Mouse (Mus musculus) heart, adult 2 months (tissue): ENCODE data around the gene Rsad1. TPM values are rescaled to one million over a fixed set of nuclear protein-coding genes. Genes with fewer than 3 reads are reported as not detected.
A peak's percentile ranks its signal among the peaks of the same experiment; 100 is the strongest.

ENCODE experiments used
- DNase-seq, 2 experiments: peaks; one replicate each; pipeline ENCODE4 v3.0.0; 2021
- H3K27ac ChIP-seq: fragments of 200-600 bp; 2 replicates; pipeline ENCODE4 v1.8.1; 2022
- H3K27me3 ChIP-seq: fragments of 200-500 bp; 2 replicates; pipeline ENCODE4 v1.6.1; 2012; ENCODE audit warnings: mild to moderate bottlenecking, low read length, inconsistent platforms, mixed read lengths; ENCODE audit not compliant: control insufficient read depth, insufficient read depth
- H3K36me3 ChIP-seq: fragments of 200-500 bp; 2 replicates; pipeline ENCODE4 v1.6.1; 2012; ENCODE audit warnings: low read length, inconsistent platforms; ENCODE audit not compliant: control insufficient read depth, insufficient read depth
- H3K4me1 ChIP-seq: fragments of 200-500 bp; 2 replicates; pipeline ENCODE4 v1.6.1; 2011; ENCODE audit warnings: low read length; ENCODE audit not compliant: control insufficient read depth, insufficient read depth
- H3K4me3 ChIP-seq: fragments of 200-600 bp; 2 replicates; pipeline ENCODE4 v1.8.1; 2022
- H3K79me2 ChIP-seq: fragments of 200-500 bp; replicated peaks from 2 replicates; pipeline ENCODE4 v1.6.1; 2012; ENCODE audit warnings: mild to moderate bottlenecking, inconsistent platforms, low read length, moderate library complexity, mixed read lengths; ENCODE audit not compliant: control insufficient read depth, insufficient read depth
- H3K9ac ChIP-seq: fragments of 200-500 bp; 2 replicates; pipeline ENCODE4 v1.6.1; 2012; ENCODE audit warnings: low read depth, mild to moderate bottlenecking, control low read depth, inconsistent platforms, low read length, mixed read lengths
- CTCF ChIP-seq: fragments of 200-600 bp; IDR thresholded peaks from 2 replicates; pipeline ENCODE4 v1.8.1; 2022; ENCODE audit warnings: antibody characterized with exemption, mild to moderate bottlenecking, moderate library complexity
- EP300 ChIP-seq: fragments of 200-500 bp; IDR thresholded peaks from 2 replicates; pipeline ENCODE4 v1.6.1; 2011; ENCODE audit warnings: low read depth, low read length, control low read depth; ENCODE audit not compliant: insufficient read depth
- POLR2A ChIP-seq: fragments of 200-500 bp; IDR thresholded peaks from 2 replicates; pipeline ENCODE4 v1.6.1; 2011; ENCODE audit warnings: mild to moderate bottlenecking, low read depth, low read length, control low read depth; ENCODE audit not compliant: insufficient read depth
- WGBS: fragments of 180-500 bp; shearing (Covaris S2); methylation state at CpG from one replicate; pipeline ENCODE4 v1.1.7; 2018; 5-methylcytosine and 5-hydroxymethylcytosine counted together
- intact Hi-C: fragments of 180-260 bp; cut with DNase I; formaldehyde crosslinking; loops from one replicate; pipeline ENCODE4 v1.15.1; 2025
- polyA plus RNA-seq: library from polyadenylated mRNA; depleted of rRNA; stranded (reverse); fragments of >200 nt; gene quantifications from 2 replicates; pipeline ENCODE4 v1.2.3, GENCODE M21; 2012; rRNA removed
- total RNA-seq, 2 experiments: library from RNA; stranded (reverse); gene quantifications; 2 replicates each; pipeline ENCODE4 v1.2.3; 2021

Rsad1 gene
- total and polyA plus RNA-seq, 3 experiments, result 9.3 to 14.1 (median 12.6) TPM

DNA sequence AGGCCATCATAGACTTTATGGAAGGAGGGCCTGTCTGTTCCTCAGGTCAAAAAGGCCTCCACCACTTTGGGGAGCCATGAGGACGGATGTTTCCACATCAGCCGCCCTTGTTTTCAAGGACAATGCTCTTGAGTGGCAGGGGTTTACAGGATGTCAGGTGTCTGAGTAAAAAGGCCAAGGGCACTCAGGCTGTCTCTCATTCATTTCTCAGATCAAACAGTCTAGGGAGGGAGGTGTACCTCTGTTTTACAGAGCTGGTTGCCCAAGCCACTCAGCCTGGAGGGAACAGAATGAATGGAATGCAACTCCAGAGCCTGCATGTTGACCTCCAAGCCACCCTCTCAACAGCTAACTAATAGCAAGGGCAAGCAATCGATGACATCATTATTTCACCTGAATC lies 53.6 kb downstream of the Rsad1 start:
- WGBS, result 63% methylated on average over 3 of the region's 3 CpGs
- no peak overlapping the region for H3K9ac ChIP-seq
- peaks cover 2% of the 10 kb centered on the region; the same call in 1 of the 2 replicates for H3K27me3 ChIP-seq
- intact Hi-C loops, result no loop called here
- H3K4me1 ChIP-seq, result peaks cover 7% of the 10 kb centered on the region
- H3K4me3 ChIP-seq, result no peak overlapping the region
- no peaks in the 10 kb centered on the region for H3K79me2 ChIP-seq
- H3K27ac ChIP-seq, result peak overlapping the region; percentile 40
- H3K36me3 ChIP-seq, result no peaks in the 10 kb centered on the region
- TF ChIP-seq EP300 (peak; percentile 65; the same call in 1 of the 2 replicates), CTCF (no peak)
- DNase-seq, result peak in 1 of 2 experiments; percentile 45

DNA sequence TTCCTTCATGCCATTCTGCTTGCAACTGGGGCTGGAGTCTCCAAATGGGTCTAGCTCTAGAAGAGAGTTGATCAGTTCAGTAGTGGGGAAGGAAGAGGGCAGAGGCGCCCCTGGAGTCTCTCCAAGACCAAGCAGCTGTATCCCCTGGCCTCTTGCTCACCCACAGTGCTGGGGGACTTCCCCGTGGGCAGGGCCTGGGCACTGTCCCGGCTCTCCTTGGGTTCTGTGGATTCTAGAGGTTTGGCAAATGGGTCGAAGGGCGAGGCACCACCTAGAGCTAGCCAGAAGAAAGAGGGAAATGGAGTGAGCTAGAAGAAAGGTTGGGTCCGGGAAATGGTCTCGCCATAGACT lies 57.3 kb downstream of the Rsad1 start:
- no peak overlapping the region for H3K9ac ChIP-seq
- no peak overlapping the region for H3K4me3 ChIP-seq
- intact Hi-C loops, result no loop called here
- no peak for DNase-seq
- no peaks in the 10 kb centered on the region for H3K4me1 ChIP-seq
- peaks cover 2% of the 10 kb centered on the region; the same call in 1 of the 2 replicates for H3K27me3 ChIP-seq
- H3K27ac ChIP-seq, result no peak overlapping the region
- H3K79me2 ChIP-seq, result no peaks in the 10 kb centered on the region
- no peaks in the 10 kb centered on the region for H3K36me3 ChIP-seq
- TF ChIP-seq CTCF, result no peak
- TF ChIP-seq POLR2A, result no peak
- TF ChIP-seq EP300, result no peak
- 57% methylated on average over 7 of the region's 7 CpGs for WGBS

DNA sequence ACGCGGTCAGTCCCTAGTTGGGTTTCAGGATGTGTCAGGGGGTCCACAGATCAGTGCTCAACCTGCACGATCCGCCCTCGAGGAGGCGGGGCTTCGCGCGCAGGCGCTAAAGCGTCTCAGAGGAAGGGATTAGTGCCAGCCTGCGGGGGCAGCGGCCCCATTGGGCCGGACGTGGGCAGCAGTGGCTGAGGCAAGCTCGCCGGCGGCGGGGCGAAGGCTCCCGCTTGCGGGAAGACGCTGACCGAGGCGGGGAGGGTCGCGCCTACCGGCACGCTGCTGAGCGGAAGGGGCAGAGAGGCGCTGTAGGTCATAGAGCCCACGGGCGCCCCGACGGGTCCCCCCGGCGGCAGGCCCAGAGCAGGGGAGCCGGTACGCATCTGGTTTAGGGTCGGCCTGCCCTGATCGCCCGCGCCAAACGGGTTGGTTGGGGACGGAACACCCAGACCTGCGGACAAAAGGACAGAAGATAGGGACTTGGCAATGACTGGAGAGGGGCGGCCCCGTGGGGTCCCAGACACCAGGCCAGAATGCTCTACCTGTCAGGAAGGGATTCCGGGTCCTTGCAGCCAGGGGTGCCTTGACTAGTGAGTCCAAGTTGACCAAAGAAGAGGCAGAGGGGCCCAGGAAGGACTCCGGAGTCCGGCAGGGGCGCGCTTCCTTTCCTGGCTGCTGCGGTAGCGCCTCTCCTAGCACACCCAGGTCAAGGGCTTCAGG lies 57.9 kb downstream of the Rsad1 start:
- Histone ChIP-seq H3K36me3 (no peaks in the 10 kb centered on the region), H3K4me3 (peak overlapping the region; percentile 11; the same call in 1 of the 2 replicates), H3K79me2 (no peaks in the 10 kb centered on the region), H3K9ac (peak overlapping the region; percentile 13; the same call in 1 of the 2 replicates), H3K4me1 (no peaks in the 10 kb centered on the region), H3K27ac (no peak overlapping the region), H3K27me3 (peaks cover 2% of the 10 kb centered on the region; the same call in 1 of the 2 replicates)
- 33% methylated on average over 52 of the region's 55 CpGs for WGBS
- no peak for TF ChIP-seq POLR2A
- no peak for TF ChIP-seq CTCF
- no peak for TF ChIP-seq EP300
- DNase-seq, result no peak
- intact Hi-C loops, result no loop called here

Other genes with a start within 250 kb of the Rsad1 start
- gene Luc7l3, start 227.3 kb downstream of the Rsad1 start, total RNA-seq, result 10 to 100 TPM; 32.1 to 36.0 TPM
- gene Luc7l3, start 227.3 kb downstream of the Rsad1 start, polyA plus RNA-seq, result 8.1 and 17.2 TPM in 2 replicates
- gene Ankrd40, start 221.3 kb downstream of the Rsad1 start, total RNA-seq, result 100 to 1,000 TPM; 254 to 285 TPM
- 287 and 346 TPM in 2 replicates for gene Ankrd40, start 221.3 kb downstream of the Rsad1 start, polyA plus RNA-seq
- gene Abcc3, start 156.3 kb downstream of the Rsad1 start, total RNA-seq, result 1 to 10 TPM; 1.6 to 2.3 TPM
- 1.8 and 2.0 TPM in 2 replicates for gene Abcc3, start 156.3 kb downstream of the Rsad1 start, polyA plus RNA-seq
- gene Cacna1g, start 75.1 kb downstream of the Rsad1 start, total RNA-seq, result 10 to 100 TPM; 12.2 to 12.9 TPM
- gene Cacna1g, start 75.1 kb downstream of the Rsad1 start, polyA plus RNA-seq, result 63.3 and 64.4 TPM in 2 replicates
- under 1 TPM; 0.23 to 0.52 TPM for gene Spata20, start 63.1 kb downstream of the Rsad1 start, total RNA-seq
- gene Spata20, start 63.1 kb downstream of the Rsad1 start, polyA plus RNA-seq, result 1.3 and 1.5 TPM in 2 replicates
- 10 to 100 TPM; 28.4 to 31.9 TPM for gene Epn3, start 49.3 kb downstream of the Rsad1 start, total RNA-seq
- 12.6 and 25.7 TPM in 2 replicates for gene Epn3, start 49.3 kb downstream of the Rsad1 start, polyA plus RNA-seq
- 1 to 10 TPM in 1 of 2 experiments, under 1 TPM in 1; 0.89 to 1.1 TPM for gene Mycbpap, start 27.5 kb downstream of the Rsad1 start, total RNA-seq
- 0.32 and 0.72 TPM in 2 replicates for gene Mycbpap, start 27.5 kb downstream of the Rsad1 start, polyA plus RNA-seq
- 1 to 10 TPM; 1.7 to 2.1 TPM for gene Chad, start 15.8 kb upstream of the Rsad1 start, total RNA-seq
- 8.7 and 16.2 TPM in 2 replicates for gene Chad, start 15.8 kb upstream of the Rsad1 start, polyA plus RNA-seq
- 10 to 100 TPM; 19.8 to 26.4 TPM for gene Acsf2, start 52.6 kb upstream of the Rsad1 start, total RNA-seq
- 21.0 and 24.7 TPM in 2 replicates for gene Acsf2, start 52.6 kb upstream of the Rsad1 start, polyA plus RNA-seq
- gene Lrrc59, start 80.5 kb upstream of the Rsad1 start, total RNA-seq, result 10 to 100 TPM; 31.5 to 32.0 TPM
- gene Lrrc59, start 80.5 kb upstream of the Rsad1 start, polyA plus RNA-seq, result 25.3 and 31.9 TPM in 2 replicates
- gene Mrpl27, start 104.5 kb upstream of the Rsad1 start, total RNA-seq, result 10 to 100 TPM; 54.9 to 59.5 TPM
- 67.0 and 74.1 TPM in 2 replicates for gene Mrpl27, start 104.5 kb upstream of the Rsad1 start, polyA plus RNA-seq
- not detected for gene Eme1, start 104.7 kb upstream of the Rsad1 start, total RNA-seq
- 0.12 and 0.14 TPM in 2 replicates for gene Eme1, start 104.7 kb upstream of the Rsad1 start, polyA plus RNA-seq
- 1 to 10 TPM; 7.2 to 7.9 TPM for gene Xylt2, start 128.3 kb upstream of the Rsad1 start, total RNA-seq
- gene Xylt2, start 128.3 kb upstream of the Rsad1 start, polyA plus RNA-seq, result 11.6 and 12.1 TPM in 2 replicates
- not detected for gene Gm11541, start 155.2 kb upstream of the Rsad1 start, total RNA-seq
- gene Gm11541, start 155.2 kb upstream of the Rsad1 start, polyA plus RNA-seq, result not detected in 2 replicates
- 1 to 10 TPM in 1 of 2 experiments, under 1 TPM in 1; 0.97 to 1.0 TPM for gene Cdc34b, start 192.5 kb upstream of the Rsad1 start, total RNA-seq
- gene Cdc34b, start 192.5 kb upstream of the Rsad1 start, polyA plus RNA-seq, result 0.12 TPM in 1 of 2 replicates, not detected in the other
- gene Tmem92, start 233.4 kb upstream of the Rsad1 start, total RNA-seq, result not detected
- not detected in 2 replicates for gene Tmem92, start 233.4 kb upstream of the Rsad1 start, polyA plus RNA-seq